Mouse (Mus musculus) skeletal muscle tissue, postnatal 0 days (tissue): ENCODE results near the gene Hpf1. TPM values are rescaled to one million over a fixed set of nuclear protein-coding genes. Genes with fewer than 3 reads are reported as not detected.

Experiments
- polyA plus RNA-seq: library from polyadenylated mRNA; unstranded; fragments of >200 nt; fragmentation: Nextera tagmentation; extraction: Ambion mirVana; gene quantifications from 2 replicates; pipeline ENCODE4 v1.2.1, GENCODE M21; 2015

Hpf1 gene
- 32.3 and 38.3 TPM in 2 replicates for polyA plus RNA-seq

GRCm38 (mm10) chr8:60889843-60890519 is at the start of gene Hpf1:
TSS of gene Hpf1 (plus strand) at chr8:60890418.

Other genes starting within 250 kb of the Hpf1 start
- 10.1 and 11.1 TPM in 2 replicates for gene Clcn3, start 92.9 kb downstream of the Hpf1 start, polyA plus RNA-seq
- gene Nek1, start 102.8 kb downstream of the Hpf1 start, polyA plus RNA-seq, result 6.7 TPM in 2 replicates